Mouse (Mus musculus) embryonic facial prominence, embryonic 12.5 days (tissue): ENCODE results near the gene Hcn3. TPM values are rescaled to one million over a fixed set of nuclear protein-coding genes. Genes with fewer than 3 reads are reported as not detected.

Source experiments
- ATAC-seq: fragments of 200-750 bp; cut with Nextera tagmentation; 2 replicates; pipeline ENCODE4 v1.8.0; 2017; ENCODE audit not compliant: insufficient number of reproducible peaks, insufficient read depth, low FRiP score, low TSS enrichment
- H3K27ac ChIP-seq: fragments of 300-500 bp; sonication (generic); 2 replicates; pipeline ENCODE4 v1.5.1; 2016; ENCODE audit warnings: mild to moderate bottlenecking
- H3K27me3 ChIP-seq: fragments of 300-500 bp; sonication (generic); 2 replicates; pipeline ENCODE4 v1.6.1; 2016; ENCODE audit warnings: mild to moderate bottlenecking, moderate library complexity
- H3K36me3 ChIP-seq: fragments of 300-500 bp; sonication (generic); 2 replicates; pipeline ENCODE4 v1.6.1; 2016; ENCODE audit warnings: mild to moderate bottlenecking
- H3K4me1 ChIP-seq: fragments of 300-500 bp; sonication (generic); 2 replicates; pipeline ENCODE4 v1.6.1; 2016
- H3K4me2 ChIP-seq: fragments of 300-500 bp; sonication (generic); replicated peaks from 2 replicates; pipeline ENCODE4 v1.6.1; 2016; ENCODE audit warnings: mild to moderate bottlenecking, moderate library complexity
- H3K4me3 ChIP-seq: fragments of 300-500 bp; sonication (generic); 2 replicates; pipeline ENCODE4 v1.5.1; 2016; ENCODE audit warnings: mild to moderate bottlenecking
- H3K9ac ChIP-seq: fragments of 300-500 bp; sonication (generic); 2 replicates; pipeline ENCODE4 v1.6.1; 2016; ENCODE audit warnings: mild to moderate bottlenecking, moderate library complexity
- H3K9me3 ChIP-seq: fragments of 300-500 bp; sonication (generic); 2 replicates; pipeline ENCODE4 v1.6.1; 2016; ENCODE audit warnings: mild to moderate bottlenecking, moderate library complexity
- WGBS: fragments of 180-500 bp; shearing (Covaris S2); methylation state at CpG from one replicate; pipeline ENCODE4 v1.1.7; 2016; 5-methylcytosine and 5-hydroxymethylcytosine counted together
- polyA plus RNA-seq: library from polyadenylated mRNA; unstranded; fragments of >200 nt; fragmentation: Nextera tagmentation; extraction: Ambion mirVana; gene quantifications from 2 replicates; pipeline ENCODE4 v1.2.1, GENCODE M21; 2016

Gene Hcn3
- polyA plus RNA-seq: 3.9 and 4.4 TPM in 2 replicates

DNA sequence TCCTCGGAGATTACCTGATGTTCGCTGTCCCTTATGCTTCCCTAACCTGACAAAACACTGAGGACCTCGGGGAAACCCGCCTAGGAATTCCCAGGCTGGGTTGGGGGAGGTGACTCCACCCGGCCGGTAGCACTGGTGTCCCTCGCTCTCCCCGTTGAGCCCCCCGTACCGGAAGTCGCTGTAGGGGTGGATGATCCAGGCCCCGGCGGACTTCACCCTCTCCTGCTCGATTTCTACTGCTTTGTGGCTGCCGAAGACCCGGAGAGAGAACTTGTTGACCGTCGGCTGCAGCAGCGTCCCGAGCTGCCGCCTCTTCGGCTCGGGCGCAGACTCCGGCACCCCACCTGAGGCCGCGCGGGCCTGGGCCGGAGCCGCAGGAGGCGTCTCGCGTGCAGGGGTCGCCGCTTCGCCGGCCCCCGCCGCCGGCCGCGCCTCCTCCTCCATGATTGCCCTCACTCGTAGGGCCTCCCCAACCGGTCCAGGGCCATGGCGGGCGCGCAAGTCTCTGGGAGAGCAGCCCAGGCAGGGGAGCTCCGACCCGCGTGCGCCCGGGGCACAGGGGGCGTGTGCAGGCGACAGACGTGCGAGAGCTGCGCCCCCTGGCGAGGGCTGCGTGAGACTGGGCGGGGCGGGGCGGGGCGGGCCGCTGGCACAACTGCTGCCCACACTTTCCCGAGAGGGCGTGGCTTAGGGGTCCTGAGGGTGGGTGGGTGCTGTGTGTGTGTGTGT lies at the start of gene Hcn3:
Hcn3 (minus strand) TSS at position 581 of the 729 bp plus-strand sequence.
- peak; percentile 78 for ATAC-seq
- no peaks in the 10 kb centered on the region for H3K36me3 ChIP-seq
- H3K4me3 ChIP-seq: peak within 1 kb of the TSS; percentile 61
- H3K4me2 ChIP-seq: peak within 1 kb of the TSS; percentile 98
- no peak within 1 kb of the TSS for H3K27ac ChIP-seq
- H3K27me3 ChIP-seq: peaks cover 20% of the 10 kb centered on the region
- under 1% methylated on average over 46 of the region's 66 CpGs for WGBS
- peak within 1 kb of the TSS; percentile 60 for H3K9ac ChIP-seq
- H3K9me3 ChIP-seq: no peaks in the 10 kb centered on the region
- peaks cover 19% of the 10 kb centered on the region for H3K4me1 ChIP-seq

DNA sequence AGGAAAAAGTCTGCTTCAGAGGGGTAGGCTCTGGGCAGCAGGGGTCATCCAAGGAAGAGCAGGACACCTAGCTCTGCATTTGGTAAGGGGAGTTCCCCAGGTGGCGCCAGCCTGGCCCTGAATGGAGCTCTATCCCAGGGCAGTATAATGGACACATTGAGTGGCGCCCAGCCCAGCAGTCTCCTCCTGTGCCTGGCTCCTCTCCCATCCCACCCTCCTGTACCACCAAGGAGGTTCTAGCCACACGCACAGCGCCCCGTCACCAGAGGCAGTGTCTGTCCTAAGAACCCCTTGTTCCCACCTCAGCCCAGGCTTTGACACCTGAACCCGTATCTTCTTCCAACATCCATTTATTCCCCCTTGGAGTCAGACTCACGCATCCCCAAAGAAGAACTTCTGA lies 49.7 kb upstream of the Hcn3 start:
- H3K9me3 ChIP-seq: no peaks in the 10 kb centered on the region
- no peak overlapping the region for H3K4me2 ChIP-seq
- no peak overlapping the region for H3K4me3 ChIP-seq
- H3K4me1 ChIP-seq: peaks cover 7% of the 10 kb centered on the region; the same call in 1 of the 2 replicates
- H3K27me3 ChIP-seq: no peaks in the 10 kb centered on the region
- H3K36me3 ChIP-seq: peaks cover 60% of the 10 kb centered on the region
- no peak overlapping the region for H3K9ac ChIP-seq
- ATAC-seq: no peak
- WGBS: 84% methylated on average over 7 of the region's 7 CpGs
- no peak overlapping the region for H3K27ac ChIP-seq

DNA sequence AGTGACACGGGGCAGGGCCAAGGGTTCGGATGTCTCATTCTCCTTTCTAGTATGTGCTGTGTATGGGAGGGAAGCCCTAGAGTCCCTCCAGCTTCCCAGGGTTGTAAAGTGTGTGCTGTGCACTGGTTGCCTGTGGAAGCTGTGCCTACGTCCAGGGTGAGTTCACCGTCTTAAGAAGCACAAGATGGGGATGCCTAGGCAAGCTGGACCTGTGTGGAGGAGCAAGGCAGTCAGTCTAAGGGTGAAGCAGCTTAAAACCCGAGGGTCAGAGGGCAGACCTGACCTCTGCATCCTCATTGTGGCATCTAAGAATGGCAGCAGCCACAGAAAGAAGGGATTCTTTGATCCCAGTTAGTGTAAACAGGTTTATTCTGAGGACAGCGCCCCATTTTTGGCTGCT lies 48.7 kb upstream of the Hcn3 start:
- Histone ChIP-seq H3K9ac (no peak overlapping the region), H3K4me2 (no peak overlapping the region), H3K4me3 (no peak overlapping the region), H3K27me3 (no peaks in the 10 kb centered on the region), H3K36me3 (peaks cover 60% of the 10 kb centered on the region), H3K27ac (no peak overlapping the region), H3K9me3 (no peaks in the 10 kb centered on the region), H3K4me1 (peaks cover 7% of the 10 kb centered on the region; the same call in 1 of the 2 replicates)
- 87% methylated on average over 6 of the region's 6 CpGs for WGBS
- no peak for ATAC-seq

DNA sequence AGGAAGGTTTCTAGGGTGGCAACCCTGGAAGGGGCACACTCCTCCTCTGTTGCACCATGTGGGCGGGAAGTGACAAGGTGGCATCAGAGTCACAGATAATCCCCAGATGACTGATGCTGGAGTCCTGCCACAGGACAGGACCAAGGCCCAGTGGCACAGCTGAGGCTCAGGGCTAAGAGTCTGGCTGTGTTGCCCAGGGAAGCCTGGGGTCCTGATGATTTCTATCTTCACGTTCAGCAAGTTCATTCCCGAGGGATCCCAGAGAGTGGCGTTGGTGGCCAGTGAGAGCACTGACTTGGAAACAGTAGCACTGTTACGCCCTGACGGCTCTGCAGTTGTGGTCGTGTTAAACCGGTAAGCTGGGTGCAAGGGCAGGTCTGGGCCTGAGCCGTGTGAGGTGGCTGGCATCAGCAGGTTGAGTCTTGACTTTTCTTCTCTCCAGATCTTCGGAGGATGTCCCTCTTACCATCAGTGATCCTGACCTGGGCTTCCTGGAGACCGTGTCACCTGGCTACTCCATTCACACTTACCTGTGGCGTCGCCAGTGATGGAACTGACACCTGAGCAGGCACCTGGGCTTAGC lies 48.2 kb upstream of the Hcn3 start:
- Histone ChIP-seq H3K9ac (no peak overlapping the region), H3K4me3 (no peak overlapping the region), H3K27me3 (no peaks in the 10 kb centered on the region), H3K27ac (no peak overlapping the region), H3K4me1 (peaks cover 10% of the 10 kb centered on the region), H3K9me3 (no peaks in the 10 kb centered on the region), H3K4me2 (no peak overlapping the region), H3K36me3 (peaks cover 60% of the 10 kb centered on the region)
- 93% methylated on average over 13 of the region's 13 CpGs for WGBS
- no peak for ATAC-seq

DNA sequence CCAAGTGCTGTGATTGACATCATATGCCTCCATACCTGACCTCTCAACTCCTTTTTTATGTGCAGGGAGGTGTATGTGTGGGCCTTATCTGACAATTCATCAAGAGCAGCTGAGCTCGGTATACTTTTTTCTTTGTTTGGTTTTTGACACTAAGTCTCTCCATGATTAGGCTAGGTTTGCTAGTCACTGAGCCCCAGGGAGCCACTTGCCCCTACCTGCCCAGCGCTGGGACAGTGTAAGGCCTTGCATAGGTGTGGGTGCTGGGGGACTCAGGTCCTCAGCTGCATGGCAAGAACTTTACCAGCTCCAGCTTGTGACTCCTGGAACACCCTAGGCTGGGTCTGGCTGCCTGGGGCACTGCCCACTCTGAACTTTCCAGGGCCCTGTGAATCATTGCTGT lies 46.7 kb upstream of the Hcn3 start:
- Histone ChIP-seq H3K4me2 (no peak overlapping the region), H3K4me3 (no peak overlapping the region), H3K9me3 (no peaks in the 10 kb centered on the region), H3K4me1 (peaks cover 4% of the 10 kb centered on the region), H3K27me3 (no peaks in the 10 kb centered on the region), H3K9ac (no peak overlapping the region), H3K27ac (no peak overlapping the region), H3K36me3 (peaks cover 60% of the 10 kb centered on the region)
- WGBS: 86% methylated on average over 2 of the region's 2 CpGs
- ATAC-seq: no peak

DNA sequence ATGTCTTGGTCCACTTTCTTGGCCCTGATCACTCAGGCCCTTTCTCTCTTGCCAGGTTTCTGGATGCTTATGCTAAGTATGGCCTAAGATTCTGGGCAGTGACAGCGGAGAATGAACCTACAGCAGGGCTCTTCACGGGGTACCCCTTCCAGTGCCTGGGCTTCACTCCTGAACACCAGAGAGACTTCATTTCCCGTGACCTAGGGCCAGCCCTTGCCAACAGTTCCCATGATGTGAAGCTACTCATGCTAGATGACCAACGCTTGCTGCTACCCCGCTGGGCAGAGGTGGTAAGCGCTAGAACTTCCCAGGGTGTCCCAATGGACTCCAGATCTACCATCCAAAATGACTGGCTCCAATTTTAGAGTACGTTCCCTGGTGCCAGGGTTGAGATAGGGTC lies 46.1 kb upstream of the Hcn3 start:
- no peak for ATAC-seq

DNA sequence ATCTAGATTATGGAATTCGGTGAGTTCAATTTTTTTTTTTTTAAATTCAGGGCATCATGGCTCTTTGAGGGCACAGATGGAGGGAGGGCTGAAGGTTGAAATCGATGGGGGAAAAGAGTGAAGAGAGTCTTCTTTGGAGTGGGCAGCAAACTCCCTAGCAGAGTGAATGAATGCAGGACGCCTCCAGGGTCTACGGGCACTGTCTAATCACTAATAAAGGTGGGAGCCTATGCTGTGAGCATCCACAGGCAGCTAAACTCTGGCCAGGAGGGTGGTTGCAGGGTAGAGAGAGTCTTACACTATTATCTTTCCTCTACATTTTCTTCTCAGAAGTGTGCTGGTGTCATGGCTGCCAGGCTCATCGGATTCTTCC lies 43.1 kb upstream of the Hcn3 start:
- Histone ChIP-seq H3K36me3 (peaks cover 34% of the 10 kb centered on the region), H3K4me3 (peak overlapping the region; percentile 51), H3K27ac (no peak overlapping the region), H3K9ac (peak overlapping the region; percentile 47), H3K9me3 (no peaks in the 10 kb centered on the region), H3K4me2 (peak overlapping the region; percentile 55), H3K27me3 (no peaks in the 10 kb centered on the region), H3K4me1 (peaks cover 4% of the 10 kb centered on the region)
- no peak for ATAC-seq
- WGBS: 42% methylated on average over 5 of the region's 5 CpGs

More for the DNA sequence above, 46.1 kb upstream of the Hcn3 start:
- Histone ChIP-seq H3K4me1 (peaks cover 4% of the 10 kb centered on the region), H3K4me2 (no peak overlapping the region), H3K9me3 (no peaks in the 10 kb centered on the region), H3K36me3 (peaks cover 60% of the 10 kb centered on the region), H3K4me3 (no peak overlapping the region), H3K27me3 (no peaks in the 10 kb centered on the region), H3K27ac (no peak overlapping the region), H3K9ac (no peak overlapping the region)
- WGBS: 95% methylated on average over 7 of the region's 7 CpGs

DNA sequence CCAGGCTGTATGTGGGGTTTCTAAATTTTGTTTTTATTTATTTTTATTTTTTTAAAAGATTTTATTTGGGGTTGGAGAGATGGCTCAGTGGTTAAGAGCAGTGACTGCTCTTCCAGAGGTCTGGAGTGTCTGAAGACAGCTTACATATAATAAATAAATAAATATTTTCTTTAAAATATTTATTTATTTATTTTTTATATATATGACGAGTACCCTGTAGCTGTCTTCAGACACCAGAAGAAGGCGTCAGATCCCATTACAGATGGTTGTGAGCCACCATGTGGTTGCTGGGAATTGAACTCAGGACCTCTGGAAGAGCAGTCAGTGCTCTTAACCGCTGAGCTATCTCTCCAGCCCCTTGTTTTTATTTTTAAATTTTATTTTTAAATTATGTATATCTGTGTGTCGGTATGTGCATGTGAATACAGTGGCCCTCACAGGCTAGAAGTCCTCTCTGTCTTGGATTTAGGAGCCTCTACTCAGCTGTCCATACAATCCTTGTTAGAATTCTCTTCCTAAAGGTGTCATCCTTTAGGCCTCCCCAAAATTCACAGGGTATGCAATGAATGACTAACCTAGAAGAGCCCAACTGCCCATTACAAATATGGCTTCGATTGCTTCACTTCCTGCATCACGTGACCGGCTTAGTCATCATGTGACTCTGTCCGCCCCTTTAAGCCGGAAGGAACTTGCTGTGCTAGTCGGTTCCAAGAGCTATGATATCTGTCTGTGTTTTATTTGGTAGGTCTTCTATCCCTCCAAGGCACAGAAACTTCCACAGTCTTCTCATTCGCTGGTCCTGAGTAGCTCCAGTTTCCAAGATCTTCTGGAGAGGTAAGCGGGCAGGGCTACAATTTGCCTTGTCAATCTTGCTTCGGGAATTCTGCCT lies 42.5 kb upstream of the Hcn3 start, which contains the start of gene Gba:
Gba (plus strand) TSS at position 676 of the 889 bp plus-strand sequence.
- Histone ChIP-seq H3K27me3 (no peaks in the 10 kb centered on the region), H3K9ac (peak within 1 kb of the TSS; percentile 47), H3K4me1 (peaks cover 4% of the 10 kb centered on the region), H3K4me2 (peak within 1 kb of the TSS; percentile 55), H3K4me3 (peak within 1 kb of the TSS; percentile 51), H3K27ac (no peak within 1 kb of the TSS), H3K36me3 (peaks cover 28% of the 10 kb centered on the region), H3K9me3 (no peaks in the 10 kb centered on the region)
- peak; percentile 67 for ATAC-seq
- 26% methylated on average over 13 of the region's 13 CpGs for WGBS

DNA sequence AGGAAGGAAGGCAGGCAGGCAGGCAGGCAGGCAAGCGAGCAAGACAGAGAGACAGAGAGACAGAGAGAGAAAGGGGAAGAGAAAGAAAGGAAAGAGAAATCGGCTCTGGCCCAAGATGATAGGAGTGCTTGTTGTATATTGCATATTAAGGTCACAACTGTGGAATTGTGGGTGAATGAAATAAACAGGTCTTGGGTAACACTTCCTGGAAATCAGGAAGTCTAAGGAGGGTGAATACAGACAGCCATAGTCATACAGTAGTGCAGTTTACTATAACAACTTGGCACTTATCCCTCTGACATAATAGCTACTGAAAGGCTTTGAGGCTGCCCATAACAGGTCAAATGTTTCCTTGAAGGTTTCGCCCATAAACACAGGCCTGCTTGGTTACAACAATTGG lies 39.8 kb upstream of the Hcn3 start:
- no peak for ATAC-seq
- peaks cover 13% of the 10 kb centered on the region for H3K4me1 ChIP-seq

DNA sequence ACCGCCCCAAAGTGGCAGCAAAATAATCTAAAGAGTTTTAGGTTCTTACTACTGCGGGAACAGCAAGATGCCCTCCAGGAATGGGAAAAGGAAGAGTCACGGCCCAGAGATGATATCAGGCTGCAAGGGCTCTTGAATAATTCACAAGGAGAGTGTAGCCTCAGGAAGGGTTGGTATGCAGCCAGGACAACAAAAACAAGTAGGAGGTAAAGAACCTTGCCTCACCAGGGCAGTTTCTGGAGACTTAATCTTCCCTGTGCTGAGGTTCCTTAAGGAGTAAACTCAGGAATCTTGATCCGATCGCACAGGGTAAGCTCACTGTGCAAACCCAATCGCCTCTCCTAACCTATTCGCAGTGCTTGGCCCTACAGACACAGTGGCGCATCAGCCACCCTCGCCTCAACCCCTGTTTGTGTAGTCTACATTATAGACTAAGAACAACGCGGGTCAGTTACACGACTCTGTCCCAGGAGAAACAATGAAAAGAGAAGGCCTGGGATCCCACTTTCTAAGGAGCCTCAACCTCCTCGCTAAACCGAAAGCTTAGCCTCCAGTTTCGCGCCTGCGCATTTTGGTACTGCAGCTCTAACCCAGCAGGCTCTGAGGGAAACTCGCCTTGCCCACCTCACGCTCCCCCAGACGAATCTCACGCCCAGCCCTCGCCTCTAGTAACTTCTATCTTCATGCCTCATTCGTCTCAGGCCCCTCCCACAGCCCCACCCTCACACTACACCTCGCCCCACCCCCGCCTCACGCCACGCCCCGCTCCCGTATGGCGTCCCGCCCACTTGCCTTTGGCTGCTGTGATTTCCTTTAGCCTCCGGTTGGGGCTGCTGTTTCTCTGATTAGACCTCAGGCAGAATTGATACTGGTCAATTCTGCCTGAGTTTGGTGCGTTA lies 36.2 kb upstream of the Hcn3 start:
- ATAC-seq: peak; percentile 93
- Histone ChIP-seq H3K9ac (peak overlapping the region; percentile 50), H3K9me3 (no peaks in the 10 kb centered on the region), H3K36me3 (no peaks in the 10 kb centered on the region), H3K4me2 (peak overlapping the region; percentile 53), H3K27ac (peak overlapping the region; percentile 80), H3K27me3 (no peaks in the 10 kb centered on the region), H3K4me1 (peaks cover 9% of the 10 kb centered on the region), H3K4me3 (peak overlapping the region; percentile 38)
- 6% methylated on average over 33 of the region's 33 CpGs for WGBS

More for the DNA sequence above, 39.8 kb upstream of the Hcn3 start:
- Histone ChIP-seq H3K9me3 (no peaks in the 10 kb centered on the region), H3K27me3 (no peaks in the 10 kb centered on the region), H3K9ac (no peak overlapping the region), H3K4me2 (no peak overlapping the region), H3K27ac (no peak overlapping the region), H3K36me3 (0 out of 2 replicates have a peak, but pooled peaks cover 1% of the 10 kb centered on the region), H3K4me3 (no peak overlapping the region)
- 74% methylated on average over 3 of the region's 3 CpGs for WGBS

DNA sequence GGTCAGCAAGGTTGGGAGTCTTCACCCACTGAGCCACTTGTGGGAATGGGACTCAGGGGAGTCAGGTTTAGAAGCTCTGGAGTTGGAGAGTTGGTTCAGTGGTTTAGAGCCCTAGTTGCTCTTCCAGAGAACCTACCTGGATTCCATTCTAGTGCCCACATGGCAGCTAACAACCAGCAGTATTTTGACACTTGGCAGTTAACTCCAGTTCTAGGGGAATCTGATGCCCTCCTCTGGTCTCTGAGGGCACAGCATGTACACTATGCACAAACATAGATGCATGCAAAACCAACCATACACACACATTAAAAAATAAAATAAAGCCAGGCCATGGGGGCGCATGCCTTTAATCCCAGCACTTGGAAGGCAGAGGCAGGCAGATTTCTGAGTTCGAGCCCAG lies 33.9 kb upstream of the Hcn3 start:
- Histone ChIP-seq H3K27me3 (no peaks in the 10 kb centered on the region), H3K36me3 (peaks cover 3% of the 10 kb centered on the region; the same call in 1 of the 2 replicates), H3K9ac (no peak overlapping the region), H3K9me3 (no peaks in the 10 kb centered on the region), H3K4me3 (no peak overlapping the region), H3K4me1 (peaks cover 9% of the 10 kb centered on the region), H3K27ac (no peak overlapping the region), H3K4me2 (no peak overlapping the region)
- ATAC-seq: no peak
- WGBS: 95% methylated on average over 2 of the region's 2 CpGs
